Mouse (Mus musculus) left cerebral cortex, adult 2 months (tissue): ENCODE results near the gene Efna5. TPM values are rescaled to one million over a fixed set of nuclear protein-coding genes. Genes with fewer than 3 reads are reported as not detected.

Source experiments
- DNase-seq, 2 experiments: peaks; one replicate each; pipeline ENCODE4 v3.0.0; 2021 to 2022; ENCODE audit warnings: low spot score in 2 of 2, mixed read lengths in 1 of 2; ENCODE audit errors: extremely low spot score in 1 of 2
- H3K27ac ChIP-seq: fragments of 200-600 bp; 2 replicates; pipeline ENCODE4 v1.8.1; 2022
- H3K4me3 ChIP-seq: fragments of 200-600 bp; 2 replicates; pipeline ENCODE4 v1.8.1; 2022
- CTCF ChIP-seq: fragments of 200-600 bp; IDR thresholded peaks from 2 replicates; pipeline ENCODE4 v1.8.1; 2022; ENCODE audit warnings: antibody characterized with exemption, mild to moderate bottlenecking, moderate library complexity
- intact Hi-C: fragments of 180-260 bp; cut with DNase I; formaldehyde crosslinking; loops from one replicate; pipeline ENCODE4 v1.15.1; 2025
- long read RNA-seq, 2 experiments: library from polyadenylated mRNA; stranded (forward); transcript quantifications; one replicate each; pipeline ENCODE4 v2.0.0; 2021; ENCODE audit warnings: borderline mapping rate in 2 of 2
- total RNA-seq, 2 experiments: library from RNA; stranded (reverse); gene quantifications; 2 replicates each; pipeline ENCODE4 v1.2.3; 2021

The Efna5 gene
- 10 to 100 TPM; 38.8 to 47.7 TPM for total RNA-seq
- long read RNA-seq, experiment 1, result 0 reads
- long read RNA-seq, experiment 2, partial matches to known transcripts, result 1 of 5 reads
- long read RNA-seq, experiment 2, other reads (novel, unspliced or antisense), result 4 of 5 reads

DNA sequence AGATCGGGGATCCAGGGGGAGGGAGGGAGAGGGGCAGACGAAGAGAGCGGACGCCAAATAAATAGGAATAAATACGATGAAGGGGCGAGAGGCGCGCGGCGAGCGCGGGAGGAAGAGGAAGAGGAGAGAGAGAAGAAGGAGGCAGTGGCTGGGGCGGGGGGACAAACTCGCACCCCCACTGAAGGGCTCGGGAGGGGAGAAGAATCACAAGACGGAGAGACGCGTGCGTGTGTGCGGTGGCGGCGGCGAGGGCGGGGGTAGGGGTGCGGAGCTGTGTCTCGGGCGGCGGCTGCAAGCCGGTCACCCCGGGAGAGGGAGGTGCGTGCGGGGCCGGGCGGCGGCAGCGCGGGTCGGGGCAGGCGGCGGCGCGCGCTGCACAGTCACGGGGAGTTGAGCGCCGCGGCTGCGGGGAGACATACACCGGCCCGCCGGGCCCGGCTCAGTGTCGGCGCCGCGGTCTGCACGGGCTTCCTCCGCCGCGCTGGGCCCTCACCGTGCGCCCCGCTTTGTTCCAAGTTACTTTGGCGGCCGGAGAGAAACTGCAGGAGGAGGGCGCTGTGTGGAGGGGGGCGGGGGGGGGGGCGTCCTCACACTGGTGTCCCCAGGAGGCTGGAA, at the start of gene Efna5:
Gene Efna5 (minus strand): TSS at position 142 of the 615 bp plus-strand sequence.
- intact Hi-C loops, result loop anchor here (5.0 to 10.0 kb wide), 5 partner anchors 131 to 584 kb away; no protein-coding TSS in a partner anchor

DNA sequence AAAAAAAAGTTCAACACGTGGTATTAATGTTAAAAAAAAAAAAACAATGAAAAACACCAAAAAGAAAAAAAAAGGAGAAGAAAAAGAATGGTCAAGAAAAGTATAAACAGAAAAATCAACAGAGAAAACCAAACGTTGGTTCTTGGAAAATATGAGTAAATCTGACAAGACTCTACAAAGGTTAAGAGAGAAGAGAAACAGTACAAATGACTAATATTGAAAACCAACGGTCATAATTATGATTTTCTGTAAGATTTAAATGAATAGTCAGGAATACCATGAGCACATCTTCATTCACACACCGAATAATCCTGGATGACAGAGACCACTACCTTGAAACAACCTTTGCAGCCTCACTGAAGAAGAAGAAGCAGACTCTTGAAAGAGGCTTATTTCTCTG, 34.2 kb upstream of the Efna5 start:
- TF ChIP-seq CTCF, result no peak
- Histone ChIP-seq H3K27ac (no peak overlapping the region), H3K4me3 (no peak overlapping the region)
- DNase-seq, result no peak
- intact Hi-C loops, result no loop called here

More for the DNA sequence above, at the start of gene Efna5:
- no peak for TF ChIP-seq CTCF
- peak within 1 kb of the TSS; percentile 65 for H3K4me3 ChIP-seq
- peak; percentile 56 to 59 for DNase-seq
- H3K27ac ChIP-seq, result peak within 1 kb of the TSS; percentile 88

DNA sequence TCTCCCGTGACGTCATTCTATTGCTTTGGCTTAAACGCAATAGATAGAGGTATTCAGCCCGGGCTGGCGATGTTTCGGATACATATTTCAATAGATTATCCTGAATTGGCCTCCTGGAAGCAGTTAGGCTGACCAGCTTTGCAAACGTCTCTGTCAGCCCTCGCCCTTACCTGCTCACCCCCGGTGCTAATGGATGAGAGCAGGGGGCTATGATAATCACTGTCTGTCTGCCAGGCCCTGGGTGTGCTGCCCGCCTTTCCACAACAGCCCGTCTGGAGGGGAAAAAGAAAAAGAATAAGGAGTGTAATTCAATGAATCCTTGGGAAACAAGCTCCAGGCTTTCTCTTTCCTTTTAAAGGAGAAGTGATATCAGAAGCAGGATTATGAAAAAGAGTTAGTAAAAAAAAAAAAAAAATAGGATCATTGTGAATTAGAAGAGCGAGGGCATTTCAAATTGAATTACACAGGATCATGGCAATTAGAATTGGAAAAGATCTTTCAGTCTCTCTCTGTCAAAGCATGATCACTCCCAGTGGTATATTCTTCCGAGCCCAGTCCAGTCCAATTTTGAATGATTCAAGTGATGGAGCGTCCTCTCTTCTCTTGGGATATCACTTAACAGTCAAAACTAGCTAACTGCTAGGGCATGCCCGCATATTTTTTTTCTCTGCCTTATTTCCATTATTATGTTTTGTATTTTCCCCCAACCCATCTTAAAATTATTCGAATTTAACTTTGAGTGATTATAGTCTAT, 24.8 kb upstream of the Efna5 start:
- DNase-seq, result no peak
- no peak for TF ChIP-seq CTCF
- Histone ChIP-seq H3K4me3 (no peak overlapping the region), H3K27ac (no peak overlapping the region)
- intact Hi-C loops, result no loop called here

GRCm38 (mm10) chr17:62899066-62899465, 17.9 kb upstream of the Efna5 start:
- intact Hi-C loops, result no loop called here
- no peak overlapping the region for H3K4me3 ChIP-seq
- no peak for TF ChIP-seq CTCF
- no peak overlapping the region for H3K27ac ChIP-seq
- DNase-seq, result no peak

DNA sequence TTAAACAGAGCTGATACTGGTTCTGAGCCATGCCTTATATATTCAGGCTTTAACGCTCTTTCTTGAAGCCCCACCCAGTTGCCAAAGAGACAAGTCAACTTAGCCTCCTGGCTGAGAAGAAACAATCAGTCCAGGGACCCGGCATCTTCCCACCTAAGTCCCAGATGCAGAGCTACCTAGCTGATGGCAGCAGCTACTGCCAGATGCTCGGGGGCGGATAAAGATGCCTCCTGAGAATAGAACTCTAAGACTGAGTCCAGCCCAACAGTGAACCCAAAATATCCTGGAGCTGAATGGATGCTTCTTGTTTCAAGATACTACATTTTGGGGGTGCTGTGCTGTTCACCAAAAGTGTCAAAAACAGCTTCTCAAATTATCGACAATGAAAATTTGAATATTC, 8.9 kb upstream of the Efna5 start:
- no peak for TF ChIP-seq CTCF
- Histone ChIP-seq H3K27ac (no peak overlapping the region), H3K4me3 (no peak overlapping the region)
- intact Hi-C loops, result loop anchor here (10.0 kb wide), 2 partner anchors 385 to 575 kb away; no protein-coding TSS in a partner anchor
- peak; percentile 13 to 45 for DNase-seq

- Histone ChIP-seq H3K4me3 (peak overlapping the region; percentile 65), H3K27ac (peak overlapping the region; percentile 87)
- peak; percentile 99 for TF ChIP-seq CTCF
- intact Hi-C loops, result loop anchor here (5.0 to 10.0 kb wide), 5 partner anchors 128 to 581 kb away; no protein-coding TSS in a partner anchor
- peak; percentile 79 to 88 for DNase-seq
Observed at GRCm38 (mm10) chr17:62884129-62884506, 3.0 kb upstream of the Efna5 start.

- DNase-seq, result peak in 1 of 2 experiments; percentile 35
- H3K27ac ChIP-seq, result peak overlapping the region; percentile 87
- intact Hi-C loops, result loop anchor here (2.0 to 10.0 kb wide), 6 partner anchors 129 to 581 kb away; no protein-coding TSS in a partner anchor
- H3K4me3 ChIP-seq, result peak overlapping the region; percentile 65
- TF ChIP-seq CTCF, result no peak
Observed at GRCm38 (mm10) chr17:62883476-62884128, 2.5 kb upstream of the Efna5 start.

GRCm38 (mm10) chr17:62882726-62883475, 1.8 kb upstream of the Efna5 start:
- peak overlapping the region; percentile 65 for H3K4me3 ChIP-seq
- DNase-seq, result peak; percentile 78 to 80
- TF ChIP-seq CTCF, result no peak
- peak overlapping the region; percentile 88 for H3K27ac ChIP-seq
- intact Hi-C loops, result loop anchor here (2.0 to 10.0 kb wide), 6 partner anchors 129 to 582 kb away; no protein-coding TSS in a partner anchor

DNA sequence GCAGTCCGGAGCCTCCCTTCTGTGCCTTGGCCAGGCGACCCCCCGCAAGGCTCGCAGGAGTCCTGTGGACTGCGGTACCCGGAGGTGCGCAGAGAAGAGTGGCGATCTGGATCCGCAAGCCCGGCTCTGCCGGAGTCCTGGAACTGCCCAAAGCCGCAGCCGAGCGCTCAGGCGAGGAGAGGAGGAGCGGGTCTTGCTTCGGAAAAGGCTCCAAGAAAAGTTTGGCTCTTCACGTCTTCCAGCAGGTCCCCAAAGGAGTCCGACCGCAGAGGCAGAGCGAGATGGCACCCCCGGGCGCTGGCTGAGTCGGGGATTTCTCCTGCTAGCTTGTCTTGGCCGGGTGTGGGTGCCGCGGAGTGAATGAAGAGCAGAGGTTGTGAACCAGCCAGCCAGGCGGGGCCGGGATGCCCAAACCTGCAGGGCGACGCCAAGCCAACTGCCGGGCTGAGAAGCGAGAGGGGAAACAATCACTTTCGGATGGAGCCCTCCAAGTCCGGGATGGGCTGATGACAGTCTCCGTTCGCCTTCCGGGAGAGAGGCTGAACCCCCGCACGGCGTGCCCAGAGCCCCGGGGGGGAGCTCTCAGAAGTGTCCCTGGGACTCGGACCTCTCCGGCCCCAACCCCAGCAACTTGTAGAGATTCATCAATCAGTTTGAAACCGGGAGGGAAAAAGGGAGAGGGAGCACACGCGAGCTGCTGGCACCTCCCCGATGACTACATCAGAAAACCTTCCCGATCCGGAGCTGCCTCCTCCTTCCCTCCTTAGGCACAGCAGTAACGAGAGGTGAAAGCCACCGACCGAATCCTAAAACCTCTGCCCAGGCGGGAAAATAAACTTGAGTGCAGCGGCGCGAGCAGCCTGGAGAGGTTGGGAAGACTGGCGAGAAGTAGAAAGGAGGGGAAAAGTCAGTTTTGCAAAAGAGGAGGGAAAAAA, 941 bp upstream of the Efna5 start:
- Histone ChIP-seq H3K27ac (peak overlapping the region; percentile 88), H3K4me3 (peak overlapping the region; percentile 65)
- intact Hi-C loops, result loop anchor here (2.0 to 10.0 kb wide), 6 partner anchors 130 to 583 kb away; no protein-coding TSS in a partner anchor
- TF ChIP-seq CTCF, result no peak
- DNase-seq, result peak; percentile 41 to 50
